Mouse (Mus musculus) ES-E14 (cell line): ENCODE results near the gene Creb3l2.

Experiments used
- CHD2 ChIP-seq: IDR thresholded peaks from 2 replicates; pipeline ENCODE4 v1.6.1; 2014; ENCODE audit warnings: mild to moderate bottlenecking, low read depth, low read length, inconsistent platforms
- ZNF384 ChIP-seq: IDR thresholded peaks from 2 replicates; pipeline ENCODE4 v1.6.1; 2012; ENCODE audit warnings: low read depth, low read length, inconsistent platforms

GRCm38 (mm10) chr6:37400866-37401525, 41.0 kb downstream of the Creb3l2 start:
- no peak for TF ChIP-seq CHD2
- no peak for TF ChIP-seq ZNF384
